Mouse (Mus musculus): Measurements from ENCODE around the gene 4930516K23Rik.

The 4930516K23Rik gene

DNA sequence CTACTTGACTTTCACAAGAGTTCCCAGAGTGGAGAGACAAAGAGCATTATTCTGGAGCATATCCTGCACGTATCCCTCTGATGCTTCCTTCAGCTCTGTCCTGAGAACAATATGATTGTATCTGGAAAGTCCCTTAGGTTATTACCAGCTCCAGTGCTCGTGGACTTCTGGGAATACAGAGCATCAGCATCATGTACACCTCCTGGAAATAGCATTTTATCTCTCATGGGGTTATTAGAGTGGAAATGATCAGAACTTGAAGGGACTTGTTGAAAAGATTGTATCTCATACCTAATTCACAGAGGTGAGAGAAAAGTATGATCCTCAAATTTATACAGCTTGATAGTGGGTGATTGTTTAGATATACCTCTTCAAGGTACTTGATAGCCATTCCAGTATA lies at the start of gene 4930516K23Rik:
Gene 4930516K23Rik, minus strand, starts transcription at position 101 of the 400 bp plus-strand sequence.
- DNase-seq = no peak

DNA sequence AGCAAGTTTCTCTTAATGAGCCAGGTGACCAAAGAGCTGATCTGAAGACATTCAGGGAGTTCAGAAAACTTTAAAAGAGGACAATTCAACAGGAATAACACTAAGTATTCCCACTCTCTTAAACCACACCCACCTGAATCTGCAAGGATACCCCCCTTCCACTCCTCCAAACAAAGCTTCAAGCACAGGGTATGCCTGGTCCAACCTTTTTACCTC lies 43.4 kb upstream of the 4930516K23Rik start, which contains the start of gene Olfr646:
Gene Olfr646, plus strand, starts transcription at position 117 of the 216 bp plus-strand sequence.
- DNase-seq = no peak

DNA sequence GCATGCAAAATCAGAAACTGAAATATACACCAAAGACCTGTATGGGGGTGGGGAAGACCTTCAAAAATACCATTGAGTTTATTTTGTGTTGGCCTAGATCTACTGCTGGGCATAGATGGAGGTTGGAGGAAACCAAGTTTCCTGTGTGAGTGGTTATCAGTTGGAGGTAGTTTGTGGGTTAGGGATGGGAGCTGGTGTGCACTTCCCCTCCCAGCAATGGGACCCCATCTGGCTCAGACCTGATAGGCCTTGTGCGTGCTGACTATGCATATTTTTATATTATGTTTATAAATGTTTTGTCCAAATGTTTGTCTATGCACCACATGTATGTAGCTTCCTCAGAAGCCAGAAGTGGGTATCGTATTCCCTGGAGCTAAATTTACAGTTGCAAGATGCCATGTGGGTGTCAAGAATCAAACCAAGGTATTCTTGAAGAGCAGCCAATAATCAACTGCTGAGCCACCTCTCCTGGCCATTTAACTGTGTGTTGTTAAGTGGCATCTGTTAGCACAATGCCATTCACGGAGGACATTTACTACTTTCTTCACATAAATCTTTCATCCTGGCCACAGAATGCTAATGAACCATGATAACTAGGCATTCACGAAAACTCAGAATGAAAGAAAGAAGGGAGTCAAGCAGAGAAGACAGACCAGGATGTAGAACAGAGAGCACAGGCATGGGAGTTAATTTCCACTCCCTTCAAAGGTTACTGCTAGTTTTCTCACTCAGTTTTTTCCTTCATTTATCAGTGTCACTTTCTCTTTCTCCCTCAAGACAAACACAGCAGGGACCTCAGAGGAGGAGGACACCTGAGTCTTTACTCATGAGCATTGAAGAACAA lies 42.9 kb upstream of the 4930516K23Rik start:
- no peak for DNase-seq

DNA sequence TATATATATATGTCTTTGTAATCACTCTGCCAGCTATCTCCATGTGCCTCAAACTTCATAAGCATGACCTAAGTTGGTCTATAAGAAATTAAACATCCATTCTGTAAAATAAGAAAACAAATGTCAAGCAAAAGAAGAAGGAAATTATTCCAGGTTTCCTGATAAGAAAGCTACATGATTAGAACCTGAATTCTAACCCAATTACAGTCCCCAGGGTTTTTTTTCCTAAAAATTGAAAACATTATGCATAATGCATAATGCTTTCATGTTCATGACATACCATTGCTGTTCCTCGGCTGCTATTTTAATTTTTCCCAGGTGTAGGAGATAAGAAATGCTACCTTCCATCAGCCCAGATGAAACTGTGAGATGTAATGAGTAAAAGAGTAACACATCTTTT lies 24.1 kb upstream of the 4930516K23Rik start, which contains the start of gene Olfr645:
Gene Olfr645, minus strand, starts transcription at position 101 of the 400 bp plus-strand sequence.
- no peak for DNase-seq

DNA sequence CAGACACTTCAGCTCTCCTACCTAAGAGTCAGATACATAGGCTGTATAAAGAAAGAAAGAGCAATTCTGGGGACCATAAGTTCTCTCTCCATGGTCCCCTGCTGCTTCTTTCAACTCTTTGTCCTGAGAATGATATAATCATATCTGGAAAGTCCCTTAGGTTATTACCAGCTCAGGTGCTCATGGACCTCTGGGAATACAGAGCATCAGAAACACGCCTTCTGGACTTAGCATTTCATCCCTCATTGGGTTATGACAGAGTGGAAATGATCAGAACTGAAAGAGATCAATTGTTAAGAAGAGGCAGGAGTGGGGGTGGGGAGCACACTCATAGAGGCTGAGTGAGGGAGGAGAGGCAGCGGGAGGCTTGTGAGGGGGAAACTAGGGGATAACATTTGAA lies 10.5 kb upstream of the 4930516K23Rik start, which contains the start of gene Olfr644:
Gene Olfr644, minus strand, starts transcription at position 101 of the 400 bp plus-strand sequence.
- no peak for DNase-seq

DNA sequence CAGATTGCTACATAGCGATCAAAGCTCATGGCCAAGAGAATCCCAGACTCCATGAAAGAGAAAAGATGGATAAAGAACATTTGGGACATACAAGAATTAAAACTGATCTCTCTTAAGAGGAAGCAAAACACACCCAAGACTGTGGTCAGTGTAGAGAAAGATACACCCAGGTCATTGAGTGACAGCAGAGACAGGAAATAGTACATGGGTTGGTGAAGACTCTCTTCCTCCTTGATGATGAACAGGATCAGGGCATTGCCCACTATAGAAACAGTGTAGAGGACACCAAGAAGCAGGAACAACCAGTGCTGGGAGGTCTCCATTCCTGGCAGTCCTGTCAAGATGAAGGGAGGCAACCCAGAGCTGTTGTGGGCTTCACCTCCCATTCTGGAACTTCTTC lies 2.0 kb downstream of the 4930516K23Rik start:
- DNase-seq = no peak

DNA sequence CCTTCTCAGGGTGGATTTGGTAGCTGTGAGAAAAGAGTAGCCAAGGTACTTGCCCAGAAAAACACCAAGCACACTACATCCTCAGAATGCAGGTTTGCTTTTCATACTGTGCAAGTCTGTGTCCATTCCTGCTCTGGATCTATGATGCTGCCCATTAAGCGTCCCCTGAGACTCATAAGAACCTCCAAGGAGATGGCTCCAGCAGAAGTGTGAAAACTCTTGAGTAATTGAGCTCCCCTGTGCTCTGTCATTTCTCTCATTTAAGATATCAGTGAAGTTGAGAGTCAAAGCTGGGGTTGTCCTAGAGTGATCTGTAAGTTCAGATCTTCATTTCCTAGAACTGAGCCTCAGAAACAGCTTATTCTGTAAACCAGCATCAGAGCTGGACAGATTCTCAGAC lies 8.7 kb downstream of the 4930516K23Rik start, which contains the start of gene Olfr642:
Gene Olfr642, minus strand, starts transcription at position 101 of the 400 bp plus-strand sequence.
- no peak for DNase-seq

DNA sequence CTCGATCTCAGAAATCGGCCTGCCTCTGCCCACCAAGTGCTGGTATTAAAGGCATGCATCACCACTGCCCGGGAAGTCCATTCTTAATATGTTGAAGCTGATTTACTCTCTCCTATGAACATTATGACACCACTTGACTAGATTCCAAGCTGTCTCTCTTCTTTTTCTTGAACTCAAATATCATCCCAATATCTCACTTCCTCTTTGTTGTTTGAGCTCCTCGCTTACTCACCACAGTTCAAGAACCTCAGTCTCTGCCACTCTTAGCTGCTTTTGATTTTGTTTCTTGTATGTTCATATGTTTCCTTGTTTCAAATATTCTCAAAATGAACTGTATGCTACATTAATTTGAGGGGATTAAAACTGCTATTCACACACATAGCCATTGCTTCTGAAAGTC lies 10.5 kb downstream of the 4930516K23Rik start:
- DNase-seq = no peak

DNA sequence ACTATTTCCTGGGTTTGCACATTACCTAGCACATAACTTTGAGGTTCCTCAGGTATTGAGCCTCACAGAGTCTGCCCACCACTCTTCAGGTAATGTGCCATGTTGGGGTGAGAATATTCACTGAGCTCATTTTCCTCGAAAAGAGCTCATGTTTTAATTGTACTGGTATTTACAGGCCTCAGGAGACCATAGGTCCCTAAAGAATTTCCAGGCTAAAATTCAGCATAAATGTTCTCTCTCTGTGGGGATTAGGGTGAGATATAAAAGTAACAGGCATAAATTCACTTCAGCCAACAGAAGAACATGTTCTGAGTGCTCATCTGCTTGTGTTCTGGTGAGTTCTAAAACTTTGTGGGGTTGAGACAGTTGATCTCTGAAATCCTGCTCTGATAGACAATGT lies 26.1 kb downstream of the 4930516K23Rik start, which contains the start of gene Olfr641:
Gene Olfr641, plus strand, starts transcription at position 301 of the 400 bp plus-strand sequence.
- no peak for DNase-seq

DNA sequence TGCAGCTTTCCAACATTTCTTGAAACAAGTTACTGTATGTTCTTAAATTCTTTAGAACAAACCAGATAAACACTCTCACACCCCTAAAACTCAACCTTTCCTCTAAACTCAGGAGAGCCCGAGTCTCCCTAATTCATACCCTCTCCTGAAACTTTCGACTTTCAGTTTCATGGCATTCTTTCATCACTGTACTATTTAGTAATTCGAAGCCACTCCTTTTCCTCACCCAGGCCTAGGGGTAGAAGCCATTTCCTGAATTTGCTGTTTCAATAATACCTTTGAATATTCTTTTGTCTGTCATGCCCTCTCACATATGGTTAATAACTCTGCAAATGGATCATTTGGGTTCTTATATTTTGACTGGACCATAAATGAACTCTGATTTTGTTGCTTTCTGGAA lies 34.3 kb downstream of the 4930516K23Rik start:
- no peak for DNase-seq

DNA sequence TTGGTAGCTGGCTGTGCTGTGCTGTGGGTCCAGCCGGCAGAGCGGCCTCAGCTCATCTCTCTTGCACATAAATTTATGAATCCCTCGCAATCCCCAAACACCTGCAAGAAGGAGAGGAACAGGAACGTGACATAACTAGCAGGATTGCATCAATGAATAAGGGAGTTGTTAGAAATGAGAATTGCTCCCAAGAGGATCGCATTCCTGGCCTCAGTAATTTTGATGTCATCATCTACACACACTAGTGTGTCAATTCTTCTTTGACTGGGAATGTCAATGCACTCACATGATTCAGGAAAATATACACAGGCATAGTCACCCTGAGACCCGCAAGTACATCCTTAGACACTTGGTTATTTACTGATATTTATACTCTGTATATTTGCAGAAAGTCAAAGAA lies 35.8 kb downstream of the 4930516K23Rik start, which contains the start of gene Olfr640:
Gene Olfr640, minus strand, starts transcription at position 101 of the 400 bp plus-strand sequence.
- no peak for DNase-seq

DNA sequence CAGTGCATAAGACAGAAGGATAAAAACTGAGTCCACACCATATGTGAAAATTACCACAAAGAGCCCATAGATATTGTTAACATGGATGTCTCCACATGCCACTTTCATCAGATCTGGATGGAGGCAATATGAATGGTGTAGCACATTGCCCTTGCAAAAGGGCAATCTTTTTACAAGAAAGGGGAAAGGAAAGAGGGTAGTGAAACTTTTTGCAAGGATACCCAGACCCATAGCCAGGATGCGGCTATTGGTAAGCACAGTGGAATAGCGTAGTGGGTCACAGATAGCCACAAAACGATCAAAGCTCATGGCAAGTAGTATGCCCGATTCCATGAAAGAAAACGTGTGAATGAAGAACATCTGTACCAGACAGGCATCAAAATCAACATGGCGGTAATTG lies 39.6 kb downstream of the 4930516K23Rik start:
- DNase-seq = no peak

DNA sequence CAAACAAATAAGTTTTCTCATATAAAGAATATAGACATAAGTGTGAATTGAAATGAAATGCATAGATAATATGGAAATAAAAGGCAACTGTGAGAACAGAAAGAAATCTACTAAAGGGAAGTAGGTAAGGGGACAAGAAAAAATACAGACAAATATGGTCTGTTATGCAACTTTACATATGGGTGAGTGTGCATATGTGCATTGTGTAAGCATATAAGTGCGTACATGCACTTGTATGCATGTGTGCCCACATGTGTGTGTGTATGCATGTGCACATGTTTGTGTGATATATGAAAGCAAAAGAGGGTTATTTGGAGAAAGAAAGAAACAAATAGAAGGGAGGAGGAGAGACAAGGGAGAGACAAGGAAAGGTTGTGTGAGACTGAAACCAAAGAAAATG lies 42.3 kb downstream of the 4930516K23Rik start:
- no peak for DNase-seq

DNA sequence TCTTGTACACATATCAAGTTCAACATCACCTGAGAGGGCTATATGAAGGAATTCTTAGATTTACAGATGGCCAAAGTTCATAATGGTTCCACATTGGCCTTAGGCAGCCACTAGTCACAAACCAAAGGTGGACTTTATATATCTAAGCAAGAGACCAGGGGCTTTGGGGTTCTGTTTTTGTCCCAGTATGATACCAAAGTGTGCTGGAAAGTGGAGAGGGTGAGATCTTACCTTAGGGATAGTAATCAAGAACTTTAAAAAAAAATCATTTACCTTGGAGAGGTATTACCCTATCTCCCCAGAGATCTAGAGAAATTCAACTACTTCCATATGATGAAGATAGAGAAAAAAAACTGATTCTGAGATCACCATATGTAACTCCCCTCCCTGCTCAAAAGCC lies 44.0 kb downstream of the 4930516K23Rik start, which contains the start of gene Olfr639:
Gene Olfr639, minus strand, starts transcription at position 101 of the 400 bp plus-strand sequence.
- no peak for DNase-seq

Data from layer of hippocampus, adult 9-11 months (tissue).